Mouse (Mus musculus): Measurements from ENCODE around the gene Akt3.

DNA sequence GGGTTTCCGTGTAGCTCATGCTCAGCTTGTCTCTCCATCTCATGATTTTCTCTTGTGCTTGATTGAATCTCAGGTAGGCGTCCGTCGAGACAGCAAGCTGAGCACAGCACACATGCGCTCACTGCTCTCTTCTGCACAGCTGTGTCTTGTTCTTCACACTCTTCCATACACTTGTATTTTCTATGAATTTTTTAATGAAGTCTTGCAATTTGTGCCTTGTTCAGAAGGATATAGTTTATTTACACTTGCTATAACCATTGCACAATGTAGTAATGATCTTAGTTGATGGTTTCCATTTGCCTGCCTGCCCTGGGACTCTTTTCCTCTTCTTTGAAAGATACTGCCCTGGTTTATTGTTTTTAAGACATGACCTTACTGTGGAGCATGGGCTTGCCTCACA, 19.4 kb upstream of the Akt3 start:
- TF ChIP-seq CTCF (IDR thresholded peaks at IDR 0.05; ENCODE audit: low read depth, low read length): no peak
- TF ChIP-seq POLR2A (IDR thresholded peaks at IDR 0.05; ENCODE audit: insufficient read depth, low read length): no peak
- TF ChIP-seq EP300 (IDR thresholded peaks at IDR 0.05; ENCODE audit: insufficient read depth, low read depth, low read length): no peak
